ENCODE assay signal across 7 mouse cellular contexts in genomic region chr8:84665385-84665893, GRCm38 (mm10). TPM values are rescaled to one million over a fixed set of nuclear protein-coding genes. Genes with fewer than 3 reads are reported as not detected.
DNase-seq lines count a peak whose midpoint lies in the region; ATAC-seq lines count a peak whose summit lies in the region.

No protein-coding gene starts in this region.

- peak overlapping the region; percentile 97 for H3K27ac ChIP-seq in embryonic facial prominence, embryonic 15.5 days (replicated peaks)
- H3K27ac ChIP-seq in limb, embryonic 12.5 days: peak overlapping the region; percentile 97
- peak overlapping the region; percentile 99 for H3K27ac ChIP-seq in stomach, embryonic 15.5 days

- H3K4me3 ChIP-seq in megakaryocyte, embryonic 14.5 days (replicated peaks): peak overlapping the region; percentile 100
- H3K4me3 ChIP-seq in embryonic facial prominence, embryonic 15.5 days (replicated peaks): peak overlapping the region; percentile 60
- H3K4me3 ChIP-seq in limb, embryonic 12.5 days (replicated peaks): peak overlapping the region; percentile 97
- peak overlapping the region; percentile 89 for H3K4me3 ChIP-seq in stomach, embryonic 15.5 days (replicated peaks)

- H3K9me3 ChIP-seq in megakaryocyte, embryonic 14.5 days: no peaks in the 10 kb centered on the region
- H3K9me3 ChIP-seq in embryonic facial prominence, embryonic 15.5 days (replicated peaks): no peaks in the 10 kb centered on the region
- H3K9me3 ChIP-seq in limb, embryonic 12.5 days: no peaks in the 10 kb centered on the region
- no peaks in the 10 kb centered on the region for H3K9me3 ChIP-seq in stomach, embryonic 15.5 days

- ATAC-seq in megakaryocyte, adult 5-6 weeks (ENCODE audit: poor library complexity, severe bottlenecking): no peak
- no peak for ATAC-seq in embryonic facial prominence, embryonic 15.5 days (ENCODE audit: insufficient number of reproducible peaks, low FRiP score, low TSS enrichment, low read depth)
- ATAC-seq in limb, embryonic 12.5 days (ENCODE audit: insufficient number of reproducible peaks, insufficient read depth, low FRiP score, low TSS enrichment, low read depth): 0 out of 2 replicates have a peak, but pooled peaks have one; percentile 4
- no peak for ATAC-seq in stomach, embryonic 15.5 days (ENCODE audit: insufficient read depth, low FRiP score, low read depth)

- 1% methylated on average over 14 of the region's 14 CpGs for WGBS in embryonic facial prominence, embryonic 15.5 days
- WGBS in limb, embryonic 12.5 days: 2% methylated on average over 14 of the region's 14 CpGs
- WGBS in stomach, embryonic 15.5 days: 2% methylated on average over 14 of the region's 14 CpGs

- H3K36me3 ChIP-seq in megakaryocyte, embryonic 14.5 days (replicated peaks; ENCODE audit: low read length): peaks cover 27% of the 10 kb centered on the region
- 0 out of 2 replicates have a peak, but pooled peaks cover 11% of the 10 kb centered on the region for H3K36me3 ChIP-seq in embryonic facial prominence, embryonic 15.5 days
- H3K36me3 ChIP-seq in limb, embryonic 12.5 days: peaks cover 37% of the 10 kb centered on the region
- H3K36me3 ChIP-seq in stomach, embryonic 15.5 days: peaks cover 11% of the 10 kb centered on the region; the same call in 1 of the 2 replicates

- no peak for DNase-seq in urinary bladder, postnatal 4 days (ENCODE audit: low spot score in 2 of 2)
- no peak for DNase-seq in cerebellum, postnatal 14 days

- H3K4me2 ChIP-seq in embryonic facial prominence, embryonic 15.5 days (replicated peaks): peak overlapping the region; percentile 81
- H3K4me2 ChIP-seq in limb, embryonic 12.5 days: peak overlapping the region; percentile 89
- peak overlapping the region; percentile 78 for H3K4me2 ChIP-seq in stomach, embryonic 15.5 days

- H3K9ac ChIP-seq in embryonic facial prominence, embryonic 15.5 days: peak overlapping the region; percentile 50
- peak overlapping the region; percentile 71 for H3K9ac ChIP-seq in limb, embryonic 12.5 days (replicated peaks)
- peak overlapping the region; percentile 66 for H3K9ac ChIP-seq in stomach, embryonic 15.5 days

- peaks cover 49% of the 10 kb centered on the region for H3K4me1 ChIP-seq in megakaryocyte, embryonic 14.5 days
- H3K4me1 ChIP-seq in embryonic facial prominence, embryonic 15.5 days: peaks cover 42% of the 10 kb centered on the region
- H3K4me1 ChIP-seq in limb, embryonic 12.5 days (replicated peaks): peaks cover 25% of the 10 kb centered on the region
- peaks cover 11% of the 10 kb centered on the region for H3K4me1 ChIP-seq in stomach, embryonic 15.5 days

- H3K27me3 ChIP-seq in megakaryocyte, embryonic 14.5 days (replicated peaks): no peaks in the 10 kb centered on the region
- H3K27me3 ChIP-seq in embryonic facial prominence, embryonic 15.5 days: no peaks in the 10 kb centered on the region
- H3K27me3 ChIP-seq in limb, embryonic 12.5 days: no peaks in the 10 kb centered on the region
- H3K27me3 ChIP-seq in stomach, embryonic 15.5 days (replicated peaks): no peaks in the 10 kb centered on the region

RNA-seq across cellular contexts. Expression of gene Ier2, which starts 2.8 kb away (rescaled TPM):
- polyA plus RNA-seq in megakaryocyte, embryonic 14.5 days (2012; ENCODE audit: insufficient read depth, low replicate concordance): 106 and 333 TPM in 2 replicates
- 86.1 and 87.5 TPM in 2 replicates for total RNA-seq in megakaryocyte, adult 5-6 weeks (2015)
- 62.7 and 65.3 TPM in 2 replicates for total RNA-seq in megakaryocyte, adult 5-6 weeks (2017)
- polyA plus RNA-seq in embryonic facial prominence, embryonic 15.5 days (2015; fragmentation: Nextera tagmentation; extraction: Ambion mirVana): 79.7 and 83.9 TPM in 2 replicates
- 134 and 144 TPM in 2 replicates for polyA plus RNA-seq in limb, embryonic 12.5 days (2016; fragmentation: Nextera tagmentation; extraction: Ambion mirVana)
- polyA plus RNA-seq in stomach, embryonic 15.5 days (2015; fragmentation: Nextera tagmentation; extraction: Ambion mirVana): 86.4 and 90.3 TPM in 2 replicates

RNA-seq across cellular contexts. Expression of gene Trmt1, which starts 20.7 kb away (rescaled TPM):
- polyA plus RNA-seq in megakaryocyte, embryonic 14.5 days (2012; ENCODE audit: insufficient read depth, low replicate concordance): 107 and 120 TPM in 2 replicates
- total RNA-seq in megakaryocyte, adult 5-6 weeks (2015): 29.5 and 35.9 TPM in 2 replicates
- total RNA-seq in megakaryocyte, adult 5-6 weeks (2017): 37.6 and 40.4 TPM in 2 replicates
- polyA plus RNA-seq in embryonic facial prominence, embryonic 15.5 days (2015; fragmentation: Nextera tagmentation; extraction: Ambion mirVana): 69.1 and 78.2 TPM in 2 replicates
- 63.4 and 66.9 TPM in 2 replicates for polyA plus RNA-seq in limb, embryonic 12.5 days (2016; fragmentation: Nextera tagmentation; extraction: Ambion mirVana)
- polyA plus RNA-seq in stomach, embryonic 15.5 days (2015; fragmentation: Nextera tagmentation; extraction: Ambion mirVana): 56.2 and 63.9 TPM in 2 replicates

RNA-seq across cellular contexts. Expression of gene Nacc1, which starts 22.2 kb away (rescaled TPM):
- 144 and 266 TPM in 2 replicates for polyA plus RNA-seq in megakaryocyte, embryonic 14.5 days (2012; ENCODE audit: insufficient read depth, low replicate concordance)
- 42.8 and 43.0 TPM in 2 replicates for total RNA-seq in megakaryocyte, adult 5-6 weeks (2015)
- total RNA-seq in megakaryocyte, adult 5-6 weeks (2017): 31.8 and 36.8 TPM in 2 replicates
- polyA plus RNA-seq in embryonic facial prominence, embryonic 15.5 days (2015; fragmentation: Nextera tagmentation; extraction: Ambion mirVana): 16.7 and 16.9 TPM in 2 replicates
- 16.9 and 21.4 TPM in 2 replicates for polyA plus RNA-seq in limb, embryonic 12.5 days (2016; fragmentation: Nextera tagmentation; extraction: Ambion mirVana)
- 15.8 and 17.4 TPM in 2 replicates for polyA plus RNA-seq in stomach, embryonic 15.5 days (2015; fragmentation: Nextera tagmentation; extraction: Ambion mirVana)

RNA-seq across cellular contexts. Expression of gene Lyl1, which starts 35.8 kb away (rescaled TPM):
- polyA plus RNA-seq in megakaryocyte, embryonic 14.5 days (2012; ENCODE audit: insufficient read depth, low replicate concordance): 347 and 510 TPM in 2 replicates
- total RNA-seq in megakaryocyte, adult 5-6 weeks (2015): 69.0 and 69.9 TPM in 2 replicates
- total RNA-seq in megakaryocyte, adult 5-6 weeks (2017): 60.3 and 62.0 TPM in 2 replicates
- polyA plus RNA-seq in embryonic facial prominence, embryonic 15.5 days (2015; fragmentation: Nextera tagmentation; extraction: Ambion mirVana): 5.8 and 6.0 TPM in 2 replicates
- 3.7 and 4.7 TPM in 2 replicates for polyA plus RNA-seq in limb, embryonic 12.5 days (2016; fragmentation: Nextera tagmentation; extraction: Ambion mirVana)
- polyA plus RNA-seq in stomach, embryonic 15.5 days (2015; fragmentation: Nextera tagmentation; extraction: Ambion mirVana): 7.1 and 9.7 TPM in 2 replicates

RNA-seq across cellular contexts. Expression of gene G430095P16Rik, which starts 57.4 kb away (rescaled TPM):
- polyA plus RNA-seq in megakaryocyte, embryonic 14.5 days (2012; ENCODE audit: insufficient read depth, low replicate concordance): 2.7 and 19.7 TPM in 2 replicates
- 40.4 and 45.2 TPM in 2 replicates for total RNA-seq in megakaryocyte, adult 5-6 weeks (2015)
- total RNA-seq in megakaryocyte, adult 5-6 weeks (2017): 20.6 and 25.5 TPM in 2 replicates
- 4.2 and 4.9 TPM in 2 replicates for polyA plus RNA-seq in embryonic facial prominence, embryonic 15.5 days (2015; fragmentation: Nextera tagmentation; extraction: Ambion mirVana)
- 9.7 and 11.8 TPM in 2 replicates for polyA plus RNA-seq in limb, embryonic 12.5 days (2016; fragmentation: Nextera tagmentation; extraction: Ambion mirVana)
- polyA plus RNA-seq in stomach, embryonic 15.5 days (2015; fragmentation: Nextera tagmentation; extraction: Ambion mirVana): 3.5 and 4.1 TPM in 2 replicates
